Mouse (Mus musculus) stomach, postnatal 0 days (tissue): ENCODE measurements around the gene Lrrc3. TPM values are rescaled to one million over a fixed set of nuclear protein-coding genes. Genes with fewer than 3 reads are reported as not detected.
A peak's percentile ranks its signal among the peaks of the same experiment; 100 is the strongest.

Experiments
- ATAC-seq: fragments of 200-750 bp; cut with Nextera tagmentation; 2 replicates; pipeline ENCODE4 v1.8.0; 2017; ENCODE audit not compliant: low FRiP score, low TSS enrichment
- DNase-seq: peaks from one replicate; pipeline ENCODE4 v3.0.0-alpha.2; 2016; ENCODE audit warnings: low spot score
- H3K27ac ChIP-seq: fragments of 300-500 bp; sonication (generic); replicated peaks from 2 replicates; pipeline ENCODE4 v1.5.1; 2014; ENCODE audit warnings: mild to moderate bottlenecking, control low read depth
- H3K27me3 ChIP-seq: fragments of 300-500 bp; sonication (generic); 2 replicates; pipeline ENCODE4 v1.6.1; 2014; ENCODE audit warnings: low read length; ENCODE audit not compliant: control insufficient read depth, insufficient read depth
- H3K36me3 ChIP-seq: fragments of 300-500 bp; sonication (generic); 2 replicates; pipeline ENCODE4 v1.6.1; 2014; ENCODE audit warnings: low read length, mixed read lengths; ENCODE audit not compliant: control insufficient read depth, insufficient read depth
- H3K4me1 ChIP-seq: fragments of 300-500 bp; sonication (generic); replicated peaks from 2 replicates; pipeline ENCODE4 v1.6.1; 2014; ENCODE audit warnings: antibody characterized with exemption; ENCODE audit not compliant: control insufficient read depth, insufficient read depth
- H3K4me2 ChIP-seq: fragments of 300-500 bp; sonication (generic); replicated peaks from 2 replicates; pipeline ENCODE4 v1.6.1; 2014; ENCODE audit warnings: low read depth, mild to moderate bottlenecking, control low read depth, moderate library complexity
- H3K4me3 ChIP-seq: fragments of 300-500 bp; sonication (generic); 2 replicates; pipeline ENCODE4 v1.5.1; 2014; ENCODE audit warnings: low read depth, low read length, control low read depth
- H3K9ac ChIP-seq: fragments of 300-500 bp; sonication (generic); 2 replicates; pipeline ENCODE4 v1.6.1; 2014; ENCODE audit warnings: mild to moderate bottlenecking, low read length, control low read depth, mixed read lengths
- H3K9me3 ChIP-seq: fragments of 300-500 bp; sonication (generic); 2 replicates; pipeline ENCODE4 v1.6.1; 2016; ENCODE audit warnings: low read length; ENCODE audit not compliant: control insufficient read depth
- CTCF ChIP-seq: IDR thresholded peaks from 2 replicates; pipeline ENCODE4 v1.5.1; 2016; ENCODE audit warnings: antibody characterized with exemption, low read depth, mild to moderate bottlenecking, moderate library complexity
- EP300 ChIP-seq: optimal IDR thresholded peaks from 2 replicates; pipeline ENCODE3; 2016; ENCODE audit warnings: antibody characterized with exemption
- WGBS: fragments of 180-500 bp; shearing (Covaris S2); extraction: QIAGEN DNeasy Blood & Tissue Kit; methylation state at CpG from one replicate; pipeline ENCODE4 v1.1.7; 2014; 5-methylcytosine and 5-hydroxymethylcytosine counted together
- polyA plus RNA-seq: library from polyadenylated mRNA; unstranded; fragments of >200 nt; fragmentation: Nextera tagmentation; extraction: Ambion mirVana; gene quantifications from 2 replicates; pipeline ENCODE4 v1.2.1, GENCODE M21; 2015

Lrrc3 gene
- polyA plus RNA-seq, 1 experiment from 2014 or later: 3.3 TPM

DNA sequence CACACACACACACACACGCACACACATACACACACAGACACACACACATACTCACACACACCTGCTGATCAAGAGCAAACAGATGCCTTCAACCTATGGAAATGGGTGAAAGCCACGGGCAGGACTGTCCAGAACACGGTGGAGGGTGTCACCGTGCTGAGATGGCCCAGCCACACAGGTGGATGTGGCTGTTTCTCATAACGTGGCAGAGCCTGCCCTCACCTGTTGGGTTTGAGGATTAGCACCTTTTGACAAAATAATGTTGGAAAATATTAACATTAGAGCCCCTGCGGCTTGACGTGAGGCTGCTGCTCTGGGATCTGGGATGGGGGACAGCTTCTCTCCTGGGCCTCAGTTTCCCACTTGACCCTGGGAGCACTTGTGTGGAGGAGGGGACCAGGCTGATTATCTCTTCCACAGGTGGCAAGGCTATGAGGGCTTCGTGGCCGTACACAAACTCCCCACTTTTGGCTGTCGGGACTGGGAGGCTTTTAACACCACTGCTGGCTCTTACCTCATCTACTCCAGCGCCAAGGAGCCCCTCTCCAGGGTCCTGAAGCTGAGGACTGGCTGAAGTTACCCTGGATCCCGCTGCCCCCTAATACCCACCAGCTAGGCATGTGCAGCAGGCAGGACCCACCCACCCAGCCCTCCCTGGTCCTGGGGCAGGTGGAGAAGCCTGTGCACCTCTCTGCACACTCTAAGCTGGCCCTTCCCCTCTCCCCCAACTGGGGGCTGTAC, 16.2 kb downstream of the Lrrc3 start:
- no peaks in the 10 kb centered on the region for H3K27me3 ChIP-seq
- TF ChIP-seq EP300: no peak
- peak; percentile 58 for TF ChIP-seq CTCF
- H3K4me3 ChIP-seq: no peak overlapping the region
- no peaks in the 10 kb centered on the region for H3K4me1 ChIP-seq
- H3K4me2 ChIP-seq: no peak overlapping the region
- H3K36me3 ChIP-seq: no peaks in the 10 kb centered on the region
- no peak overlapping the region for H3K27ac ChIP-seq
- DNase-seq: no peak
- 36% methylated on average over 12 of the region's 12 CpGs for WGBS
- H3K9me3 ChIP-seq: no peaks in the 10 kb centered on the region
- H3K9ac ChIP-seq: no peak overlapping the region
- peak; percentile 57; the same call in 1 of the 2 replicates for ATAC-seq

DNA sequence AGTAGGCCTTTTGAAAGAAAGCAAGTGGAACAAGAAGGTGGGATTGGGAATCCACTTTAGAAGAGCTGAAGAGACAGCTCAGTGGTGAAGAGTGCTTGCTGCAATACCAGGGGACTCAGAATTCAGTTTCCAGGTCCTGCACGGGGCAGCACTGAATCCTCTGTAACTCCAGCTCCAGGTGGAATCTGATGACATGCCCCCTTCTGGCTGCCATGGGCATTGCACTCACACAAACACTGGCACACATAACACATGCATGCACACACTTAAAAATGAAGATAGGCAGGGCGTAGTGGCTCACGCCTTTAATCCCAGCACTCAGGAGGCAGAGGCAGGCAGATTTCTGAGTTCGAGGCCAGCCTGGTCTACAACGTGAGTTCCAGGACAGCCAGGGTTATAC, 19.8 kb downstream of the Lrrc3 start:
- WGBS: 82% methylated on average over 5 of the region's 5 CpGs
- Histone ChIP-seq H3K27ac (no peak overlapping the region), H3K9ac (no peak overlapping the region), H3K4me1 (no peaks in the 10 kb centered on the region), H3K27me3 (no peaks in the 10 kb centered on the region), H3K4me2 (no peak overlapping the region), H3K4me3 (no peak overlapping the region), H3K36me3 (no peaks in the 10 kb centered on the region), H3K9me3 (no peaks in the 10 kb centered on the region)
- ATAC-seq (no peak), DNase-seq (no peak)
- TF ChIP-seq EP300 (no peak), CTCF (peak; percentile 47)

DNA sequence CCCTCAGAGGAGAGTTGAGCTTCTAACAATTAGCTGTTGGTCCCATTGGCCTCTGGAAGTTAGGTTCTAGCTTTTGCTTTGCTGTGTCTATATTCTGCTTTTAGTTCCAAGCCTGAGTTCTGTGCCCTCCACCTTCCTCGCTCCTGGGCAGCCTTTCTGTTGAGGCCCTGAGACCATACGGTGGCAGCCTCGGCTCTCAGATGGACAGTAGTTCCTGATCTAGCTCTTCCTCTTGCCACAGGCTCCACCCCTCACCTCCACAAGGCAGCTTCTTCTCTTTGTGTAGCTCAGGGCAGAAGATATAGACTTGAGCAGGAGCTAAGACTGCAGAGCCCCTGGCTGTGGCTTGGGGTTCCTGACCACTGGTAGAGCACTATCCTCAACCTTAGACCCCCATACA, 22.0 kb downstream of the Lrrc3 start:
- Histone ChIP-seq H3K4me3 (no peak overlapping the region), H3K4me1 (no peaks in the 10 kb centered on the region), H3K27me3 (no peaks in the 10 kb centered on the region), H3K9ac (no peak overlapping the region), H3K4me2 (no peak overlapping the region), H3K27ac (no peak overlapping the region), H3K36me3 (no peaks in the 10 kb centered on the region), H3K9me3 (no peaks in the 10 kb centered on the region)
- WGBS: 60% methylated on average over 3 of the region's 3 CpGs
- DNase-seq: no peak
- no peak for ATAC-seq
- no peak for TF ChIP-seq CTCF
- no peak for TF ChIP-seq EP300

DNA sequence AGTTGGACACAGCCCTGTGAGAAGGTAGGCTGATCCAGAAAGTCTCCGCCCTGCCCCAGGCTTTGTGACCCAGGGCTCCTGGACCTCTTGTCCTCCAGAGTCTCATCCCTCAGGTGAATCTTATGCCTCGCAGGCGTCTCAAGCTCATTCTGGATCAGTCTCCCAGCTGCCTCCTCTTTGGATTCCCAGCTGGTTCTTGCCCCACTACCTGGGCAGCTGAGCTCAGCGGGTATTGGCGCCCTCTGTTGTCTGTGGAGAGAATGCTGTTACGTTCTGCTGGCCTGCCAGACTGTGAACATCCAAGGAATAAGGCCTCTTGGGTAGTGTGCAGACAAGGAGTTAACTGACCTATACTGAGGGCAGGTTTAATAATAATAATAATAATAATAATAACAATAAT, 23.4 kb downstream of the Lrrc3 start:
- Histone ChIP-seq H3K9me3 (no peaks in the 10 kb centered on the region), H3K4me2 (no peak overlapping the region), H3K4me1 (no peaks in the 10 kb centered on the region), H3K27me3 (no peaks in the 10 kb centered on the region), H3K9ac (no peak overlapping the region), H3K36me3 (no peaks in the 10 kb centered on the region), H3K4me3 (no peak overlapping the region), H3K27ac (no peak overlapping the region)
- peak; percentile 33 for DNase-seq
- WGBS: 62% methylated on average over 6 of the region's 6 CpGs
- TF ChIP-seq CTCF: peak; percentile 68
- no peak for TF ChIP-seq EP300
- no peak for ATAC-seq

DNA sequence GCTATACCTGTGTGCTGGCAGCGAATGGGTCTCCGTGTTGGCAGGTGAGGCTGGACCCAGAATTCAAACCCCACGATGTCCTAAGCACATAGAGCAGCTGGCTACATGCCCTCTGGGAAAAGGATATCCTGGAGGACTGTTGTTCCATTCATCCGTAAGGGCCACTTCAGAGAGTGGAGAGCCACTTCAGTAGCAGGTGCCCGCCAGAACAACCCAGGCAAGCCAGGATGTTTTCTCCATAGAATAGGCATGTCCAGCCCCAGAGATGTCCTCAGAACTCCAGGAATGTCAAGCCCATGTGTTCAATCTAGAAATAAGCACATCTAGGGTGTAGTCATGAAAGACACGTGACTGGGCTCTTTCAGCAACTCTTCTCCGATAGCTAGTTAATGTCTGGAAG, 32.7 kb downstream of the Lrrc3 start:
- Histone ChIP-seq H3K9ac (no peak overlapping the region), H3K36me3 (no peaks in the 10 kb centered on the region), H3K27ac (no peak overlapping the region), H3K9me3 (no peaks in the 10 kb centered on the region), H3K4me3 (no peak overlapping the region), H3K4me2 (no peak overlapping the region), H3K27me3 (no peaks in the 10 kb centered on the region), H3K4me1 (no peaks in the 10 kb centered on the region)
- no peak for TF ChIP-seq EP300
- no peak for TF ChIP-seq CTCF
- DNase-seq (no peak), ATAC-seq (no peak)
- WGBS: 89% methylated on average over 7 of the region's 7 CpGs

DNA sequence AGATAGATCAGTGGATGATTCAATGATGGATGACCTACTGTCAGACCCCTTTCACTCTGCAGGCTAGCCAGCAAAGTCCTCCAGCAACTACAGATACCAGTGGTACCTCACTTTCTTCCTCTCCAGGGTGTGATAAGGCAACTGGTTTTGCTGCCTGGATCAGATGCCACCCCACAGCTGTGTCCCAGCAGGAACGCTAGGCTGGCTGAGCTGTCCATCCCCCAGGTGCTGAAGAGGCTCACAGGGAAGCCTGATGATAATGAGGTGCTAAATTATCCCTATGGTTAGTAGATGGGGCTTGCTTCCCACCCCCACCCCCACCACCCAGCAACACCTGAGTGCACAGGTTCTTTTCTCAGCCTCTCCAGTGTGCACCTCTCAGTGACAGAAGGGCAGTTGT, 34.8 kb downstream of the Lrrc3 start:
- Histone ChIP-seq H3K4me3 (no peak overlapping the region), H3K36me3 (no peaks in the 10 kb centered on the region), H3K4me1 (no peaks in the 10 kb centered on the region), H3K27me3 (no peaks in the 10 kb centered on the region), H3K9me3 (no peaks in the 10 kb centered on the region), H3K27ac (no peak overlapping the region), H3K4me2 (no peak overlapping the region), H3K9ac (no peak overlapping the region)
- DNase-seq (no peak), ATAC-seq (no peak)
- 5% methylated on average over 1 of the region's 1 CpGs for WGBS
- TF ChIP-seq CTCF (no peak), EP300 (no peak)
